Mouse (Mus musculus) liver, embryonic 13.5 days (tissue): ENCODE results near the gene Bcl9. TPM values are rescaled to one million over a fixed set of nuclear protein-coding genes. Genes with fewer than 3 reads are reported as not detected.
A peak's percentile ranks its signal among the peaks of the same experiment; 100 is the strongest.

Experiments
- ATAC-seq: fragments of 200-750 bp; cut with Nextera tagmentation; 2 replicates; pipeline ENCODE4 v1.8.0; 2017; ENCODE audit warnings: low read depth, mild to moderate bottlenecking, moderate number of reproducible peaks, moderate library complexity
- DNase-seq: peaks from one replicate; pipeline ENCODE4 v3.0.0; 2022
- H3K27ac ChIP-seq: fragments of 300-500 bp; sonication (generic); 2 replicates; pipeline ENCODE4 v1.5.1; 2015; ENCODE audit warnings: moderate library complexity, mild to moderate bottlenecking, inconsistent platforms
- H3K27me3 ChIP-seq: fragments of 300-500 bp; sonication (generic); 2 replicates; pipeline ENCODE4 v1.6.1; 2015; ENCODE audit warnings: mild to moderate bottlenecking, inconsistent platforms
- H3K36me3 ChIP-seq: fragments of 300-500 bp; sonication (generic); 2 replicates; pipeline ENCODE4 v1.6.1; 2015; ENCODE audit warnings: mild to moderate bottlenecking, inconsistent platforms
- H3K4me1 ChIP-seq: fragments of 300-500 bp; sonication (generic); replicated peaks from 2 replicates; pipeline ENCODE4 v1.6.1; 2015; ENCODE audit warnings: inconsistent platforms
- H3K4me2 ChIP-seq: fragments of 300-500 bp; sonication (generic); 2 replicates; pipeline ENCODE4 v1.6.1; 2015; ENCODE audit warnings: inconsistent platforms, mild to moderate bottlenecking, moderate library complexity
- H3K4me3 ChIP-seq: fragments of 300-500 bp; sonication (generic); replicated peaks from 2 replicates; pipeline ENCODE4 v1.5.1; 2015; ENCODE audit warnings: mild to moderate bottlenecking, inconsistent platforms
- H3K9ac ChIP-seq: fragments of 300-500 bp; sonication (generic); 2 replicates; pipeline ENCODE4 v1.6.1; 2015; ENCODE audit warnings: mild to moderate bottlenecking, inconsistent platforms
- H3K9me3 ChIP-seq: fragments of 300-500 bp; sonication (generic); replicated peaks from 2 replicates; pipeline ENCODE4 v1.6.1; 2016; ENCODE audit warnings: inconsistent platforms
- WGBS: fragments of 180-500 bp; shearing (Covaris S2); methylation state at CpG from one replicate; pipeline ENCODE4 v1.1.7; 2015; ENCODE audit not compliant: insufficient replicate concordance; 5-methylcytosine and 5-hydroxymethylcytosine counted together
- polyA plus RNA-seq: library from polyadenylated mRNA; unstranded; fragments of >200 nt; fragmentation: Nextera tagmentation; extraction: Ambion mirVana; gene quantifications from 2 replicates; pipeline ENCODE4 v1.2.1, GENCODE M21; 2015

Bcl9 gene
- polyA plus RNA-seq, result 4.4 and 4.5 TPM in 2 replicates

- Histone ChIP-seq H3K4me2 (peak within 1 kb of the TSS; percentile 63), H3K9me3 (no peaks in the 10 kb centered on the region), H3K27ac (peak within 1 kb of the TSS; percentile 45), H3K36me3 (no peaks in the 10 kb centered on the region), H3K4me3 (peak within 1 kb of the TSS; percentile 53), H3K27me3 (0 out of 2 replicates have a peak, but pooled peaks cover 2% of the 10 kb centered on the region), H3K4me1 (peaks cover 4% of the 10 kb centered on the region; the same call in 1 of the 2 replicates), H3K9ac (peak within 1 kb of the TSS; percentile 59)
- WGBS, result 8% methylated on average over 21 of the region's 21 CpGs
- ATAC-seq (peak; percentile 47), DNase-seq (peak; percentile 9)
Measured at GRCm38 (mm10) chr3:97297553-97298432, at the start of gene Bcl9. Gene Bcl9 (minus strand): TSS chr3:97297917.

- DNase-seq, result no peak
- Histone ChIP-seq H3K27me3 (no peaks in the 10 kb centered on the region), H3K36me3 (no peaks in the 10 kb centered on the region), H3K4me2 (no peak overlapping the region), H3K4me1 (no peaks in the 10 kb centered on the region), H3K4me3 (no peak overlapping the region), H3K27ac (no peak overlapping the region), H3K9me3 (no peaks in the 10 kb centered on the region), H3K9ac (no peak overlapping the region)
- ATAC-seq, result no peak
- 45% methylated on average over 5 of the region's 5 CpGs for WGBS
Measured at GRCm38 (mm10) chr3:97339193-97339576, 41.5 kb upstream of the Bcl9 start.

- Histone ChIP-seq H3K27ac (no peak overlapping the region), H3K27me3 (no peaks in the 10 kb centered on the region), H3K9ac (no peak overlapping the region), H3K4me3 (no peak overlapping the region), H3K9me3 (no peaks in the 10 kb centered on the region), H3K36me3 (no peaks in the 10 kb centered on the region), H3K4me2 (no peak overlapping the region), H3K4me1 (no peaks in the 10 kb centered on the region)
- WGBS, result 31% methylated on average over 13 of the region's 13 CpGs
- ATAC-seq, result peak; percentile 45; the same call in 1 of the 2 replicates
- DNase-seq, result peak; percentile 43
Measured at GRCm38 (mm10) chr3:97338522-97339192, 40.9 kb upstream of the Bcl9 start.

- Histone ChIP-seq H3K4me2 (no peak overlapping the region), H3K9ac (no peak overlapping the region), H3K4me1 (no peaks in the 10 kb centered on the region), H3K9me3 (no peaks in the 10 kb centered on the region), H3K27ac (no peak overlapping the region), H3K4me3 (no peak overlapping the region), H3K27me3 (no peaks in the 10 kb centered on the region), H3K36me3 (no peaks in the 10 kb centered on the region)
- 52% methylated on average over 11 of the region's 11 CpGs for WGBS
- DNase-seq (no peak), ATAC-seq (no peak)
Measured at GRCm38 (mm10) chr3:97337306-97337705, 39.6 kb upstream of the Bcl9 start.

GRCm38 (mm10) chr3:97336331-97336730, 38.6 kb upstream of the Bcl9 start:
- no peaks in the 10 kb centered on the region for H3K9me3 ChIP-seq
- ATAC-seq, result no peak
- no peaks in the 10 kb centered on the region for H3K36me3 ChIP-seq
- no peak overlapping the region for H3K4me3 ChIP-seq
- WGBS, result 70% methylated on average over 4 of the region's 4 CpGs
- H3K27me3 ChIP-seq, result no peaks in the 10 kb centered on the region
- no peak for DNase-seq
- no peak overlapping the region for H3K4me2 ChIP-seq
- no peak overlapping the region for H3K27ac ChIP-seq
- no peak overlapping the region for H3K9ac ChIP-seq
- no peaks in the 10 kb centered on the region for H3K4me1 ChIP-seq

GRCm38 (mm10) chr3:97334618-97335017, 36.9 kb upstream of the Bcl9 start:
- Histone ChIP-seq H3K4me1 (no peaks in the 10 kb centered on the region), H3K4me3 (no peak overlapping the region), H3K4me2 (no peak overlapping the region), H3K9ac (no peak overlapping the region), H3K27me3 (no peaks in the 10 kb centered on the region), H3K36me3 (no peaks in the 10 kb centered on the region), H3K27ac (no peak overlapping the region), H3K9me3 (no peaks in the 10 kb centered on the region)
- DNase-seq, result no peak
- ATAC-seq, result no peak
- 51% methylated on average over 9 of the region's 9 CpGs for WGBS

GRCm38 (mm10) chr3:97332172-97332571, 34.5 kb upstream of the Bcl9 start:
- ATAC-seq (no peak), DNase-seq (no peak)
- H3K4me2 ChIP-seq, result no peak overlapping the region
- H3K27me3 ChIP-seq, result no peaks in the 10 kb centered on the region
- 0 out of 2 replicates have a peak, but pooled peaks cover 4% of the 10 kb centered on the region for H3K9me3 ChIP-seq
- H3K4me3 ChIP-seq, result no peak overlapping the region
- H3K4me1 ChIP-seq, result no peaks in the 10 kb centered on the region
- no peak overlapping the region for H3K9ac ChIP-seq
- WGBS, result 76% methylated on average over 12 of the region's 12 CpGs
- H3K27ac ChIP-seq, result no peak overlapping the region
- no peaks in the 10 kb centered on the region for H3K36me3 ChIP-seq

GRCm38 (mm10) chr3:97327809-97328208, 30.1 kb upstream of the Bcl9 start:
- Histone ChIP-seq H3K9me3 (0 out of 2 replicates have a peak, but pooled peaks cover 4% of the 10 kb centered on the region), H3K4me1 (no peaks in the 10 kb centered on the region), H3K27ac (no peak overlapping the region), H3K4me2 (no peak overlapping the region), H3K27me3 (no peaks in the 10 kb centered on the region), H3K4me3 (no peak overlapping the region), H3K9ac (no peak overlapping the region), H3K36me3 (no peaks in the 10 kb centered on the region)
- no peak for DNase-seq
- 47% methylated on average over 2 of the region's 2 CpGs for WGBS
- ATAC-seq, result no peak

GRCm38 (mm10) chr3:97327356-97327755, 29.6 kb upstream of the Bcl9 start:
- H3K4me2 ChIP-seq, result no peak overlapping the region
- no peaks in the 10 kb centered on the region for H3K4me1 ChIP-seq
- H3K27me3 ChIP-seq, result no peaks in the 10 kb centered on the region
- DNase-seq, result no peak
- H3K9ac ChIP-seq, result no peak overlapping the region
- H3K9me3 ChIP-seq, result 0 out of 2 replicates have a peak, but pooled peaks cover 4% of the 10 kb centered on the region
- H3K4me3 ChIP-seq, result no peak overlapping the region
- 80% methylated on average over 1 of the region's 1 CpGs for WGBS
- ATAC-seq, result no peak
- H3K36me3 ChIP-seq, result no peaks in the 10 kb centered on the region
- H3K27ac ChIP-seq, result no peak overlapping the region

- H3K27me3 ChIP-seq, result no peaks in the 10 kb centered on the region
- no peaks in the 10 kb centered on the region for H3K36me3 ChIP-seq
- WGBS, result 76% methylated on average over 15 of the region's 15 CpGs
- H3K4me2 ChIP-seq, result no peak overlapping the region
- 0 out of 2 replicates have a peak, but pooled peaks cover 4% of the 10 kb centered on the region for H3K9me3 ChIP-seq
- no peak overlapping the region for H3K27ac ChIP-seq
- H3K4me3 ChIP-seq, result no peak overlapping the region
- no peak overlapping the region for H3K9ac ChIP-seq
- H3K4me1 ChIP-seq, result no peaks in the 10 kb centered on the region
- ATAC-seq, result no peak
- DNase-seq, result no peak
Measured at GRCm38 (mm10) chr3:97325621-97326345, 28.1 kb upstream of the Bcl9 start.

GRCm38 (mm10) chr3:97324046-97324445, 26.3 kb upstream of the Bcl9 start:
- Histone ChIP-seq H3K4me1 (no peaks in the 10 kb centered on the region), H3K4me3 (no peak overlapping the region), H3K27me3 (no peaks in the 10 kb centered on the region), H3K4me2 (no peak overlapping the region), H3K27ac (no peak overlapping the region), H3K9ac (no peak overlapping the region), H3K9me3 (0 out of 2 replicates have a peak, but pooled peaks cover 4% of the 10 kb centered on the region), H3K36me3 (no peaks in the 10 kb centered on the region)
- ATAC-seq, result no peak
- WGBS, result 64% methylated on average over 17 of the region's 17 CpGs
- DNase-seq, result no peak
